ENCODE assay signal across 8 mouse cellular contexts in the genomic region with DNA sequence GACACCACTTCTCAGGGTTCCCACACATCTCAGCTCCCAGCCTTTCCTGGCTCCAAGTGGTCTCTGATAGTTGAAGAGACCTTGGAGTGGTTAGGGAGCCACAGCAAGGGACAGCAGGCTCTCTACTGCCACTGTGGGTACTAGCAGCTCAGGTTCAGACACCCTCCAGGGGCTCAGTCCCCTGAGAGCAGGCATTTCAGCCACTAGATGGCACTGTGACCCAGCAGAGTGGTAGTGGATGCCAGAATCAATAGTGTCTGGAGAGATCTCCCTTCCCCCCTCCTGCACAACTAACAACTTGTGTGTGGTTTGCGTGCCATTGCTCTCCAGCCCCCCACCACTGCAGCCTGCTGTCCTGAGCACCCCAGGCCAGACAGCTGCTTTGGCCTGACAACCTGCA.
A peak's percentile ranks its signal among the peaks of the same experiment; 100 is the strongest.
DNase-seq lines count a peak whose midpoint lies in the region; ATAC-seq and TF ChIP-seq lines count a peak whose summit lies in the region.

No protein-coding gene starts in this region.

- 0 out of 2 replicates have a peak, but pooled peaks have one; percentile 20 for TF ChIP-seq EP300 in heart, adult 2 months (IDR thresholded peaks at IDR 0.05; ENCODE audit: insufficient read depth, low read depth, low read length)

- H3K9me3 ChIP-seq in liver, embryonic 12.5 days (replicated peaks) = no peaks in the 10 kb centered on the region
- no peaks in the 10 kb centered on the region for H3K9me3 ChIP-seq in kidney, embryonic 14.5 days (ENCODE audit: control insufficient read depth, low read length)
- H3K9me3 ChIP-seq in limb, embryonic 14.5 days (ENCODE audit: control insufficient read depth, low read length) = no peaks in the 10 kb centered on the region
- H3K9me3 ChIP-seq in neural tube, embryonic 12.5 days = no peaks in the 10 kb centered on the region

- no peaks in the 10 kb centered on the region for H3K36me3 ChIP-seq in liver, embryonic 12.5 days
- H3K36me3 ChIP-seq in heart, adult 2 months (ENCODE audit: control insufficient read depth, insufficient read depth, low read length) = no peaks in the 10 kb centered on the region
- no peaks in the 10 kb centered on the region for H3K36me3 ChIP-seq in kidney, embryonic 14.5 days (ENCODE audit: control insufficient read depth, insufficient read depth, low read length)
- no peaks in the 10 kb centered on the region for H3K36me3 ChIP-seq in limb, embryonic 14.5 days (ENCODE audit: control insufficient read depth, insufficient read depth, low read length)
- no peaks in the 10 kb centered on the region for H3K36me3 ChIP-seq in neural tube, embryonic 12.5 days

- WGBS in liver, embryonic 12.5 days (ENCODE audit: insufficient replicate concordance) = 0% methylated on average over 1 of the region's 1 CpGs
- 13% methylated on average over 1 of the region's 1 CpGs for whole genome bisulfite sequencing in heart, adult 2 months
- 0% methylated on average over 1 of the region's 1 CpGs for WGBS in kidney, embryonic 14.5 days
- 0% methylated on average over 1 of the region's 1 CpGs for WGBS in limb, embryonic 14.5 days
- WGBS in neural tube, embryonic 12.5 days = 0% methylated on average over 1 of the region's 1 CpGs

- no peak overlapping the region for H3K27ac ChIP-seq in liver, embryonic 12.5 days
- no peak overlapping the region for H3K27ac ChIP-seq in heart, adult 2 months
- no peak overlapping the region for H3K27ac ChIP-seq in kidney, embryonic 14.5 days (ENCODE audit: low read depth, low read length)
- no peak overlapping the region for H3K27ac ChIP-seq in limb, embryonic 14.5 days (replicated peaks; ENCODE audit: low read depth, low read length)
- H3K27ac ChIP-seq in neural tube, embryonic 12.5 days = peak overlapping the region; percentile 77; the same call in 1 of the 2 replicates

- peak; percentile 66 for DNase-seq in liver
- peak; percentile 88 for DNase-seq in embryo, embryonic 9.5 days (ENCODE audit: extremely low spot score)
- peak; percentile 50 to 72 for DNase-seq in heart, adult 2 months
- DNase-seq in limb, embryonic 14.5 days (ENCODE audit: low spot score) = peak; percentile 67
- DNase-seq in telencephalon, adult 2 months (ENCODE audit: low read depth, low spot score) = peak; percentile 64

- H3K79me2 ChIP-seq in heart, adult 2 months (replicated peaks; ENCODE audit: control insufficient read depth, insufficient read depth, low read length) = no peaks in the 10 kb centered on the region

- H3K4me2 ChIP-seq in liver, embryonic 12.5 days = no peak overlapping the region
- H3K4me2 ChIP-seq in kidney, embryonic 14.5 days (replicated peaks; ENCODE audit: low read depth, low read length) = no peak overlapping the region
- H3K4me2 ChIP-seq in limb, embryonic 14.5 days (replicated peaks; ENCODE audit: low read depth, low read length, severe bottlenecking) = no peak overlapping the region
- H3K4me2 ChIP-seq in neural tube, embryonic 12.5 days (replicated peaks) = no peak overlapping the region

- peaks cover 31% of the 10 kb centered on the region for H3K27me3 ChIP-seq in liver, embryonic 12.5 days (replicated peaks)
- H3K27me3 ChIP-seq in heart, adult 2 months (ENCODE audit: control insufficient read depth, insufficient read depth, low read length) = no peaks in the 10 kb centered on the region
- no peaks in the 10 kb centered on the region for H3K27me3 ChIP-seq in kidney, embryonic 14.5 days (ENCODE audit: control insufficient read depth, insufficient read depth, low read length)
- H3K27me3 ChIP-seq in limb, embryonic 14.5 days (ENCODE audit: control insufficient read depth, insufficient read depth, low read length) = no peaks in the 10 kb centered on the region
- no peaks in the 10 kb centered on the region for H3K27me3 ChIP-seq in neural tube, embryonic 12.5 days (replicated peaks)

- no peak for TF ChIP-seq POLR2A in heart, adult 2 months (IDR thresholded peaks at IDR 0.05; ENCODE audit: insufficient read depth, low read depth, low read length)
- no peak for TF ChIP-seq POLR2A in limb, embryonic 14.5 days (IDR thresholded peaks at IDR 0.05; ENCODE audit: borderline replicate concordance, extremely low read depth, insufficient read depth, insufficient read length)

- H3K9ac ChIP-seq in liver, embryonic 12.5 days = no peak overlapping the region
- no peak overlapping the region for H3K9ac ChIP-seq in heart, adult 2 months (ENCODE audit: low read depth, low read length)
- H3K9ac ChIP-seq in kidney, embryonic 14.5 days (ENCODE audit: low read depth, low read length) = no peak overlapping the region
- no peak overlapping the region for H3K9ac ChIP-seq in limb, embryonic 14.5 days (ENCODE audit: low read depth, low read length, severe bottlenecking)
- H3K9ac ChIP-seq in neural tube, embryonic 12.5 days = no peak overlapping the region

- no peaks in the 10 kb centered on the region for H3K4me1 ChIP-seq in liver, embryonic 12.5 days
- H3K4me1 ChIP-seq in heart, adult 2 months (ENCODE audit: control insufficient read depth, insufficient read depth, low read length) = peaks cover 1% of the 10 kb centered on the region; the same call in 1 of the 2 replicates
- peaks cover 3% of the 10 kb centered on the region; the same call in 1 of the 2 replicates for H3K4me1 ChIP-seq in kidney, embryonic 14.5 days (ENCODE audit: control insufficient read depth, insufficient read depth, low read length)
- peaks cover 18% of the 10 kb centered on the region for H3K4me1 ChIP-seq in limb, embryonic 14.5 days (ENCODE audit: control insufficient read depth, insufficient read depth, low read length)
- peaks cover 54% of the 10 kb centered on the region for H3K4me1 ChIP-seq in neural tube, embryonic 12.5 days

- intact Hi-C loops in heart, adult 2 months (cut with DNase I) = loop anchor here (1.0 to 10.0 kb wide), 5 partner anchors 111 to 1079 kb away; no protein-coding TSS in a partner anchor

- no peak overlapping the region for H3K4me3 ChIP-seq in liver, embryonic 12.5 days
- H3K4me3 ChIP-seq in heart, adult 2 months = no peak overlapping the region
- no peak overlapping the region for H3K4me3 ChIP-seq in kidney, embryonic 14.5 days (ENCODE audit: low read length)
- no peak overlapping the region for H3K4me3 ChIP-seq in limb, embryonic 14.5 days (replicated peaks; ENCODE audit: low read length)
- H3K4me3 ChIP-seq in neural tube, embryonic 12.5 days = no peak overlapping the region

- TF ChIP-seq CTCF in heart, adult 2 months (IDR thresholded peaks at IDR 0.05) = peak; percentile 88

- ATAC-seq in liver, embryonic 12.5 days = no peak; the same call in 1 of the 2 replicates
- ATAC-seq in kidney, embryonic 14.5 days (ENCODE audit: low FRiP score, low TSS enrichment) = peak; percentile 83
- no peak for ATAC-seq in limb, embryonic 14.5 days (ENCODE audit: low FRiP score, low read depth)
- peak; percentile 67 for ATAC-seq in neural tube, embryonic 12.5 days (ENCODE audit: low FRiP score, low read depth)

Comparison
In these comparisons a context has a peak if more than half of its experiments do, and no peak if none do; other contexts are left out.
1. ATAC-seq: peak in kidney, embryonic 14.5 days (single experiment) and neural tube, embryonic 12.5 days (single experiment); none in liver, embryonic 12.5 days (single experiment) and limb, embryonic 14.5 days (single experiment).
2. Peak in every context shown above with its lines, with median percentiles within 50 percentile points of each other: DNase-seq.